Mouse (Mus musculus): ENCODE measurements at regions not wholly inside any gene's neighbourhood (a gene's known extent, or its start where the extent isn't known, plus 50 kb on each side); places are given as distances from the start of the nearest gene placed in this dataset.
"Not testable (repeated sequence)": the region's sequence is repeated elsewhere in the genome, so short reads cannot be mapped to it uniquely, and the experiment has no call there.

DNA sequence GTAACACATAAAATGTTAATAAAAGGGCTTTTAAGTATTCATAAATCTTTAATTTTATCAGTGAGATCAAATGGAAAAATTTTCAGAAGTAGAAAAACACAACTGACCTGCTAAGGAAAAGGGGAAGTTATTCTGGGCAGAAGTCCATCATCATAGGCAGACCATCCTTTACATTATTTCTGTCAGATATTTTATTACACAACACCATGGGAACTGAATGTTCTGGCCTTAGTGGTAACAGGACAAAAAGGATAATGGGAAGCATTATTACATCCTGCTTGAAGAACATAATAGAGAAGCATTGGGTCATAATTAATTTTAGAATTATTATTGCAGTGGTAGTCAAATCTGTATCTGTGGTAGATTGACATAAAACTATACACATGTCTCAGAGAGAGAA lies 603.5 kb upstream of the Gje1 start:
- DNase-seq (ENCODE audit: low spot score): no peak

GRCm38 (mm10) chr10:15317017-15317607 lies 599.1 kb upstream of the Gje1 start:
- DNase-seq (ENCODE audit: low spot score): no peak

GRCm38 (mm10) chr10:15310650-15311049 lies 592.6 kb upstream of the Gje1 start:
- DNase-seq (ENCODE audit: low spot score): no peak

GRCm38 (mm10) chr10:15305811-15306473 lies 587.9 kb upstream of the Gje1 start:
- DNase-seq (ENCODE audit: low spot score): no peak

GRCm38 (mm10) chr10:15300199-15301085 lies 582.4 kb upstream of the Gje1 start:
- DNase-seq (ENCODE audit: low spot score): peak; percentile 44

DNA sequence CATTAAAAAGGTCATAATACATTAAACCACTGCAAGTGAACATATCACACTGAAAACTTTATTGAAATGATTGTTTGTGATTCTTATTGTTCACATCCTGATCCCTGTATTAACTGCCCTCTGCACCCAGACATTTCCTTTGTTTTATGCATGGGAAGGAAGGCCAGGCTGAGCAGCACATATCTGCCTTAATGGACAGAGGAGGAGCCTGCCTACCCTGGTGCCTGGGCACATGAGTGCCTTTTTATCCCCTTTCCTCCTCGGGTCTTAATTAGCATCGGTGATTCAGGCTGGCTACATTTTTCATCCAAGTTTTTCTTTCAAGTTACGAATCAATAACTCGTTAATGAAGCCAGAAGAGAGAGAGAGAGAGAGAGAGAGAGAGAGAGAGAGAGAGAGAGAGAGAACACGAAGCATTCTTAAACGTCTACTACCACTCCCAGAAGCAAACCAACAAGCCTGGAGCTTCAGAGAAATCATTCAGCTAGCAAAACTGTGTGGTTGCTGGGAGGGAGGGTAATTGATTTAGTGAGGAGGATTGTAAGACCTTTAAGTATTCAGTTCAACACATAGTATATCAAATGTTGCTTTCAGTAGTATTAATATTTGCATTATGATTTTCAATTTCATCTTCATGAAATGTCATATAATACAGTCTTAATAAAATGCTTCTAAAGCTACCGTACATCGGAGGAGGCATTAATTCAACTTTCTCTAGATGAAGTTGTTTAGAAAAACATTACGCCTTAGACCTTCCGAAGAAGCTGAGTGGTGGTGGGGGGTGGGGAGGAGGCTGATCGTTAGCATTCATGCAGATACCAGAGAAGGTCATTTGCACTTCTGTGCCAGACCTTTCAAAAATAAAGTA lies 581.6 kb upstream of the Gje1 start:
- no peak for DNase-seq (ENCODE audit: low spot score)

DNA sequence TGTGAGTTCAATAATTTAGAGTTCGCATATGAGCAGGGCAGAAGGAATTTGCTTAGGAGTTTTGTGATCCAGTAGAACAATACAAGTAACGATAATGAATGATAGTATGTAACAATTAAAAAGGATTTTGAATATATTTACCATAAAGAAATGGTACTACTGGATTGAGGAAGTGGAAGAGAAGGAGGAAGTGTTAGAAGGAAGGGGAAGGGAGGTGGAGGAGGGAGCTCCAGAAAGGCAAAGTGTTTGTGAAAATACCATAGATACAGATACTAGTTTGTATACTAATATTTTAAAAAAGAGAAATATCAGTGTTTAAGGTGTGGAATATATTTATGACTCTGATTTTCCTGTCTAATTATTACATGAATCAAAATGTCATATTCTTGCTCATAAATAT lies 579.2 kb upstream of the Gje1 start:
- no peak for DNase-seq (ENCODE audit: low spot score)

- DNase-seq (ENCODE audit: low spot score): no peak
Measured at GRCm38 (mm10) chr10:15294125-15294524, 576.1 kb upstream of the Gje1 start.

DNA sequence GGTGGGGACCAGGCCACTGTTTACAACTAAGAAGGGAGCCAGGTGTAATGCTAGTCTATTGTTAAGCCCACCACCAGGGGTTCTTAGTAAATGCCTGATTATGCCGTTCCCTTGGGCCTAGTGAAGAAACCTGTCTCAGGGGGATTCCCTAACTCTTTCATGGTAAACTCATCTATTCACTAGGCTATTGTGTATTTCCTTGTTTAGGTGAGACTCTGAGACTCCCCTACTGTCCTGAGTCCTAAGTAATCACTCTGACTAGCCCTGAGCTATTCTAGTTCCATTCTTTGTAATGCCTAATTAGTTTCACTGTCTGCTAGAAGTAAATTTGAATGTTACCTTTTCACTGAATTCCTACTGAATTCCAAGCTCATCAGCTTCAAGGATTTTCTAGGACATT lies 545.3 kb upstream of the Gje1 start:
- DNase-seq (ENCODE audit: low spot score): not testable (repeated sequence)

- not testable (repeated sequence) for DNase-seq (ENCODE audit: low spot score)
Measured at GRCm38 (mm10) chr10:15262282-15262681, 544.3 kb upstream of the Gje1 start.

GRCm38 (mm10) chr10:15249402-15250086 lies 531.5 kb upstream of the Gje1 start:
- DNase-seq (ENCODE audit: low spot score): no peak

- DNase-seq (ENCODE audit: low spot score): no peak
Measured at GRCm38 (mm10) chr10:15248899-15249298, 530.9 kb upstream of the Gje1 start.

DNA sequence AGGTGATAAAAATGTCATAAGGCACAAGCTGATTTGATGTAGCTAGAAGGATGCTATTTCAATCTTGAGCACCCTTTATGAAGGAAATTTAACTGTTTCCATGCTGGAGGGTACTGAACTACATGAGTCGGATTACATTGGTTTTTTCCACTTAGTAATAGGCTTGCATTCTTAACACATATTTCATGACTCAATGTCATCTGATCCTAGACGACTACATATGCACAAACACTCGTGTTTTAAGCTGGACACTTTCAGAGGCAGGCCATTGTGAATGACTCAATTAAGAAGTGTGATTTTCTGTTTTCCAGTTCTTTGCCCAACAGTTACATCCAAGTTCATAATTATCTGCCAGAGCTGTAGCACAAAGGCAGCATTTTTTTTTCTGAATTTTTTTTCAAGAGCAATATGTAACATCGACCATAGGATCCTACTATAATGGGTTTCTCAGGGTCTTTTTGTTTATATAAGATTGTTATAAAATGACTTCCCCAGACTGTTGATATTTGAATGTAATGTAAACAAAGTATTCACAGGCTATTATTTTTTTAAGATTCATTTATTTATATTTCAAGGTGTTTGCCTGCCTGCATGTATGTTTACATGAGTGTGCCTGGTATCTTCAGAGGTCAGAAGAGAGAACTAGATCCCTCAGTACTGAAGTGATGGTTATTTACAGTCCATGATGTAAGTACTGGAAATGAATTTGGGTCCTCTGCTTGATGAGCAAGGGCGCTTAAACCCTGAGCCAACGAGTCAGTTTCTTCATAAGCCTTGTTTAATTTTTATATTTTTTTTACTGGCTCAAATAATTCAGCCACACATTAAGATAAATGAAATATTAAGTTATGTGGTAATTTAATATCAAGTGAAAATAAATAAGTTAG lies 526.6 kb upstream of the Gje1 start:
- DNase-seq (ENCODE audit: low spot score): no peak

GRCm38 (mm10) chr10:15243460-15243859 lies 525.4 kb upstream of the Gje1 start:
- no peak for DNase-seq (ENCODE audit: low spot score)

GRCm38 (mm10) chr10:15218883-15219282 lies 500.9 kb upstream of the Gje1 start:
- no peak for DNase-seq (ENCODE audit: low spot score)

DNA sequence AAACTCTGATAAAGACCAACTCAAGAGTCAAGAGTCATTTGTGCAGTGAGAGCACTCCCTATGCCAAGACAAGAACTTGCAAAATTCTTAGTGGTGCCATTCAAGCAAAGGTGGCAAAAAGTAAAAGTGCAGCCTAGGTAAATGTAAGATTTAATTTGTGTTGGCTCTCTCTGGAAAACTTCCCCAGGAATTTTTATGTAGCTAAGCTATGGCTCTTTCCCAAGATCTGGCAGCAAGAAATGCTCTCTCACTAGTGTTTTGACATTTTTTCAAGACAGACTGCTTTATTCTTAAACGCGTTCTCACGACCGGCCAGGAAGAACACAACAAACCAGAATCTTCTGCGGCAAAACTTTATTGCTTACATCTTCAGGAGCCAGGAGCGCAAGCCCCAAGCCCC lies 461.6 kb upstream of the Gje1 start:
- no peak for DNase-seq (ENCODE audit: low spot score)

- DNase-seq (ENCODE audit: low spot score): no peak
Measured at GRCm38 (mm10) chr10:15174421-15174820, 456.4 kb upstream of the Gje1 start.

GRCm38 (mm10) chr10:15172558-15172957 lies 454.5 kb upstream of the Gje1 start:
- no peak for DNase-seq (ENCODE audit: low spot score)

- no peak for DNase-seq (ENCODE audit: low spot score)
Measured at GRCm38 (mm10) chr10:15140703-15141102, 422.7 kb upstream of the Gje1 start.

Data from testis, postnatal 14 days (tissue).